Mouse (Mus musculus) ES-E14 (cell line): ENCODE data around the gene Baz2b. TPM values are rescaled to one million over a fixed set of nuclear protein-coding genes. Genes with fewer than 3 reads are reported as not detected.

ENCODE experiments used
- DNase-seq: peaks from one replicate; pipeline ENCODE4 v3.0.0-alpha.2; 2013; ENCODE audit warnings: low read depth, low spot score
- H3K27ac ChIP-seq: 2 replicates; pipeline ENCODE4 v1.5.1; 2012; ENCODE audit warnings: low read depth, mild to moderate bottlenecking, low read length, moderate library complexity, mixed read lengths; ENCODE audit not compliant: poor library complexity, insufficient read depth, severe bottlenecking
- H3K36me3 ChIP-seq: 2 replicates; pipeline ENCODE4 v1.6.1; 2012; ENCODE audit warnings: mild to moderate bottlenecking, low read length, moderate library complexity, mixed read lengths; ENCODE audit not compliant: control insufficient read depth, poor library complexity, insufficient read depth, severe bottlenecking
- H3K4me1 ChIP-seq, 2 experiments: fragments of 150-350 bp in 1 of 2; sonication (generic) in 1 of 2; 2 replicates each; pipeline ENCODE4 v1.6.1; 2012; ENCODE audit warnings: low read length in 2 of 2, mild to moderate bottlenecking in 1 of 2, mixed read lengths in 1 of 2; ENCODE audit not compliant: control insufficient read depth in 2 of 2, insufficient read depth in 2 of 2, poor library complexity in 1 of 2
- H3K4me3 ChIP-seq, 2 experiments: fragments of 150-350 bp in 1 of 2; sonication (generic) in 1 of 2; 2 replicates each; pipeline ENCODE4 v1.5.1; 2012; ENCODE audit warnings: low read length in 2 of 2, low read depth in 1 of 2, mild to moderate bottlenecking in 1 of 2, mixed read lengths in 1 of 2; ENCODE audit not compliant: insufficient read depth in 1 of 2, poor library complexity in 1 of 2, severe bottlenecking in 1 of 2
- H3K9ac ChIP-seq: 2 replicates; pipeline ENCODE4 v1.6.1; 2012; ENCODE audit warnings: low read depth, mild to moderate bottlenecking, low read length, mixed read lengths; ENCODE audit not compliant: poor library complexity, insufficient read depth, severe bottlenecking
- H3K9me3 ChIP-seq: fragments of 150-350 bp; sonication (generic); 2 replicates; pipeline ENCODE4 v1.6.1; 2012; ENCODE audit warnings: low read depth, mild to moderate bottlenecking, low read length; ENCODE audit not compliant: control insufficient read depth, insufficient read depth
- CHD2 ChIP-seq: IDR thresholded peaks from 2 replicates; pipeline ENCODE4 v1.6.1; 2014; ENCODE audit warnings: mild to moderate bottlenecking, low read depth, low read length, inconsistent platforms
- HCFC1 ChIP-seq: IDR thresholded peaks from 2 replicates; pipeline ENCODE4 v1.6.1; 2012; ENCODE audit warnings: low read length, inconsistent platforms, borderline replicate concordance; ENCODE audit not compliant: insufficient read depth
- MAFK ChIP-seq: IDR thresholded peaks from 2 replicates; pipeline ENCODE4 v1.6.1; 2014; ENCODE audit warnings: mild to moderate bottlenecking, low read depth, low read length, inconsistent platforms; ENCODE audit not compliant: insufficient read depth
- ZC3H11A ChIP-seq: IDR thresholded peaks from 2 replicates; pipeline ENCODE4 v1.6.1; 2012; ENCODE audit warnings: low read depth, mild to moderate bottlenecking, inconsistent platforms, low read length, borderline replicate concordance
- ZNF384 ChIP-seq: IDR thresholded peaks from 2 replicates; pipeline ENCODE4 v1.6.1; 2012; ENCODE audit warnings: low read depth, low read length, inconsistent platforms
- in situ Hi-C, 2 experiments: fragments of 600-800 bp; cut with MboI; formaldehyde crosslinking; loops; one replicate each; pipeline ENCODE4 v1.15.1; 2025; ENCODE audit warnings: low sequenced_read_pairs in 2 of 2, inconsistent platforms in 1 of 2; ENCODE audit not compliant: unreplicated experiment in 2 of 2
- total RNA-seq: library from RNA; depleted of rRNA; stranded (reverse); fragments of 300-350 nt; gene quantifications from 2 replicates; pipeline ENCODE4 v1.2.3, GENCODE M21; 2012

Baz2b gene
- total RNA-seq, 1 experiment = 22.0 TPM

DNA sequence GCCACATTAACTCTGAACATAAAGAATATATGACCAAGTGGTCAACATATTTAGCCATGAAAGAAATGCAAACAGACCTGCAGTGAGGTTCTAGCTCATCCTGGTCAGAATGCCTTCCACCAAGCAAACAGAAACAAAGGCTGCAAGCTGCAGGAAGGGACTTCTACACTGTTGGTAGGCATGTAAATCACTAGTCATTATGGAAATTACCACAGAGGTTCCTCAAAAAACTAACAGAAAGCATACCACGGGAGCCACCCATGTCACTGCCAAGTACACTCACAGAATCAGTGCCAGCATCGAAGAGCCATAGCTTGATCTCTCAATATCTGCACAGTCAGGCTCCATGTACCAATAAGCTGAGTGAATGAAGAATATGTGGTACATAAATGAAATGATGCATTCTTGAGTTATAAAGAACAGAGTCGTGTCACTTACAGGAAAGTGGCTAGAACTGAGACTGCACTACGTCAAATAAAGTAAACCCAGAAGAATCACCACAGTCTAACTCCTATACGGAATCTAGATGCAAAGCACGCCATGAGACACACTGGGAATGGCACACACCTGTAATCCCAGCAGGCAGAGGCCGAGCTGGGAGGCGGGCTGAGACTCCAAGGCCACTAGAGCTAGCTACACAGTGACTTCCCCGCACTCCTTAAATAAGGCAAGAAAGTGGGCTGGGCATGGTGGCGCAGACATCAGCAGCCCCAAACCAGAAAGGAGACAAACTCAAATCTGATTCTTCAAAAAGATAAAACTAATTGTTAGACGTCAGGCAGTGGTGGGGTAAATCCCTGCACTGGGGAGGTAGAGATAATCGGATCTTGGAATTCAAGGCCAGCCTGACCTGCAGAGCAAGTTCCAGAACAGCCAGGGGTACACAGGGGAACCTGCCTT is 95.7 kb downstream of the Baz2b start:
- H3K9ac ChIP-seq = no peak overlapping the region
- no peaks in the 10 kb centered on the region; a peak in 1 of 4 replicates for H3K4me1 ChIP-seq
- H3K4me3 ChIP-seq = no peak overlapping the region
- H3K27ac ChIP-seq = no peak overlapping the region
- no peak for DNase-seq
- no peaks in the 10 kb centered on the region for H3K36me3 ChIP-seq
- TF ChIP-seq MAFK (no peak), ZNF384 (no peak), HCFC1 (no peak)
- in situ Hi-C loops = no loop called here
- no peaks in the 10 kb centered on the region for H3K9me3 ChIP-seq

DNA sequence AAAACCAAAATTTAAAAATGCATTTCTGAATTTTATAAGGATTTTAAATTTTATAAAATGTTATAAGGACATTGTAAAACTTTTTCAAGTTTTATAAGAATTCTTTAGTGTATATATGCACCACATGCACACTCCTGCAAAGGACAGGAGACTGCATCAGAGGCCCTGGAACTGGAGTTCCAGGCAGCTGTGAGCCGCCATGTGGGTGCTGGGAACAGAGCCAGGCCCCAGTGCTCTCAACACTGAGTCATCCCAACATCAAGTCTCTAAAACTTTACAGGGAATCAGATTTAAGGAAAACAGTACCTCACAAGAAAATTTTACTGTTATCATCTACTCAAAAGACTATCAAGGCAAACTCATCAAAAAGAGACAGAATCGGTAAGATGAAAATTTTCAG is 97.5 kb downstream of the Baz2b start:
- Histone ChIP-seq H3K4me1 (no peaks in the 10 kb centered on the region; a peak in 1 of 4 replicates), H3K9me3 (no peaks in the 10 kb centered on the region), H3K9ac (no peak overlapping the region), H3K36me3 (no peaks in the 10 kb centered on the region), H3K27ac (no peak overlapping the region), H3K4me3 (no peak overlapping the region)
- in situ Hi-C loops = no loop called here
- DNase-seq = no peak
- TF ChIP-seq HCFC1 = no peak

GRCm38 (mm10) chr2:60109001-60109400 is 100.6 kb downstream of the Baz2b start:
- Histone ChIP-seq H3K36me3 (no peaks in the 10 kb centered on the region), H3K4me1 (no peaks in the 10 kb centered on the region), H3K4me3 (no peak overlapping the region), H3K9ac (no peak overlapping the region), H3K27ac (no peak overlapping the region), H3K9me3 (no peaks in the 10 kb centered on the region)
- no peak for TF ChIP-seq HCFC1
- no peak for TF ChIP-seq ZNF384
- no peak for TF ChIP-seq CHD2
- TF ChIP-seq MAFK = no peak
- TF ChIP-seq ZC3H11A = no peak
- DNase-seq = no peak
- in situ Hi-C loops = no loop called here

DNA sequence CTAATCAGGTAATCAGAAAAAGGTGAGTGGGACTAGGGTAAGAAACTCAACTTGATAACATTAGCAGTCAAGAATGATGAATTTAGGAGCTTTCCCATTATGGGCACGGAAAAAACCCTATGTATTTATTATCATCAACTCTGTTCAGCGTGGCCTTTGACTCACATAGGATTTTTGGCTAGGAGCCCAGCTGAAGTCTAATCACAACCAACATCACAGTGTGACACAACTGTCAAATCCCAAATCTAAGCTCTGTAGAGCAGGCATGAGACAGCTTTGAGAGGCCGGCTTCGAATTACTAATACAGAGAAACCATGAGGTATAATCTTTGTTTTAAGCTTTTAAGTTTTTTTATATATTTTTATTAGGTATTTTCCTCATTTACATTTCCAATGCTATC is 113.0 kb downstream of the Baz2b start:
- DNase-seq = no peak
- no peaks in the 10 kb centered on the region for H3K9me3 ChIP-seq
- H3K9ac ChIP-seq = no peak overlapping the region
- no peak for TF ChIP-seq CHD2
- TF ChIP-seq ZC3H11A = no peak
- no peak for TF ChIP-seq ZNF384
- no peak for TF ChIP-seq MAFK
- in situ Hi-C loops = no loop called here
- no peaks in the 10 kb centered on the region for H3K36me3 ChIP-seq
- no peak overlapping the region for H3K27ac ChIP-seq
- H3K4me3 ChIP-seq = no peak overlapping the region
- peaks cover 0 to 2% of the 10 kb centered on the region in 2 experiments; a peak in 1 of 4 replicates for H3K4me1 ChIP-seq

DNA sequence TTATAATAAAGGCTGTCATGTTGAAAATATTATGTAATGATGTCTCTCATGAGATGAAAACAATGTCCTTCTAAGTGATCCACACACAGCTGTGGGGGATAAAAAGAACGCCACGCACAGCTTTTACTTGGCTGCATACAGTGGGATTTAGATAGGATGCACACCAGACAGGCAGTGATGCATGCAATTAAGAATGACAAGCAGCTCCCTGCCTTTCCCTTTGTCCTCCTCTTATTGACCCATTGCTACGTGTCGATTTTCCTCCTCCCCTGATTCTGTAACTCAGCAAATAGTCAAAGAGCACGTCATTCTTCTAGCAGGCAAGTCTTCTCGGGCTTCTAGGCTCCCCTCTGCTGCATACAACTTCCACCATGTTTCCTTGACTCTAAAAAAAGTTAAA is 119.4 kb downstream of the Baz2b start:
- H3K4me3 ChIP-seq = no peak overlapping the region
- no peak overlapping the region for H3K9ac ChIP-seq
- no peak for DNase-seq
- in situ Hi-C loops = no loop called here
- no peaks in the 10 kb centered on the region for H3K36me3 ChIP-seq
- H3K9me3 ChIP-seq = no peaks in the 10 kb centered on the region
- peaks cover 4 to 5% of the 10 kb centered on the region in 2 experiments; a peak in 3 of 4 replicates for H3K4me1 ChIP-seq
- TF ChIP-seq ZNF384 (no peak), HCFC1 (no peak), CHD2 (no peak), ZC3H11A (no peak), MAFK (no peak)
- no peak overlapping the region for H3K27ac ChIP-seq
